Comparison of ENCODE assay signal across 16 mouse cellular contexts in genomic region chr1:58723809-58724405, GRCm38 (mm10). TPM values are rescaled to one million over a fixed set of nuclear protein-coding genes. Genes with fewer than 3 reads are reported as not detected.
DNase-seq lines count a peak whose midpoint lies in the region; ATAC-seq and TF ChIP-seq lines count a peak whose summit lies in the region.
"Had no signal": no experiment of that assay in that cellular context is flagged by ENCODE, and none has a peak within 500 bp of the region (broad histone marks: within the 10 kb centered on the region; RNA-seq: fewer than 3 reads in every experiment).

No protein-coding gene starts in this region.

- H3K27ac ChIP-seq in gastrocnemius, adult 2 months: peak overlapping the region; percentile 87
- H3K27ac ChIP-seq in kidney, embryonic 16.5 days (ENCODE audit: low read length): peak overlapping the region; percentile 23; the same call in 1 of the 2 replicates
- peak overlapping the region; percentile 99 for H3K27ac ChIP-seq in CH12.LX (ENCODE audit: insufficient read depth, low read depth)
- peak overlapping the region; percentile 36; the same call in 1 of the 2 replicates for H3K27ac ChIP-seq in limb, embryonic 10.5 days

- peak overlapping the region; percentile 26; the same call in 1 of the 2 replicates for H3K4me2 ChIP-seq in kidney, embryonic 16.5 days (replicated peaks; ENCODE audit: low read depth, low read length)
- H3K4me2 ChIP-seq in CH12.LX (ENCODE audit: insufficient read depth, low read depth, poor library complexity, severe bottlenecking): peak overlapping the region; percentile 95

- no peaks in the 10 kb centered on the region for H3K27me3 ChIP-seq in kidney, embryonic 16.5 days (ENCODE audit: insufficient read depth, low read length)
- no peaks in the 10 kb centered on the region for H3K27me3 ChIP-seq in CH12.LX (replicated peaks)
- no peaks in the 10 kb centered on the region for H3K27me3 ChIP-seq in limb, embryonic 10.5 days (ENCODE audit: low read depth, poor library complexity, severe bottlenecking)
- H3K27me3 ChIP-seq: megakaryocyte, embryonic 14.5 days had no signal

- in situ Hi-C loops in CH12.LX (cut with MboI; ENCODE audit: low pct_ligation_motif_present, low pct_unique_long_range_greater_than_20kb, low sequenced_read_pairs): no loop called here

- peak overlapping the region; percentile 46 for H3K4me3 ChIP-seq in gastrocnemius, adult 2 months
- no peak overlapping the region for H3K4me3 ChIP-seq in kidney, embryonic 16.5 days (ENCODE audit: low read length)
- peak overlapping the region in 2 of 3 experiments; percentile 9 to 19 for H3K4me3 ChIP-seq in CH12.LX (replicated peaks in 1 of 3; ENCODE audit: low read depth in 2 of 3, low read length in 2 of 3, poor library complexity in 1 of 3)
- H3K4me3 ChIP-seq in limb, embryonic 10.5 days: no peak overlapping the region
- H3K4me3 ChIP-seq: megakaryocyte, embryonic 14.5 days had no signal

- peaks cover 32% of the 10 kb centered on the region for H3K79me2 ChIP-seq in CH12.LX (replicated peaks; ENCODE audit: control insufficient read depth, extremely low read depth, insufficient read depth, poor library complexity, severe bottlenecking)

- peak; percentile 33; the same call in 1 of the 2 replicates for ATAC-seq in kidney, embryonic 16.5 days (ENCODE audit: low FRiP score, low TSS enrichment)
- ATAC-seq: activated CD4-positive, CD25-positive, alpha-beta regulatory T cell, adult 4 months had no signal

- peak; percentile 26 for TF ChIP-seq RAD21 in CH12.LX (IDR thresholded peaks at IDR 0.05; ENCODE audit: low read depth, low read length)

- H3K36me3 ChIP-seq in kidney, embryonic 16.5 days (ENCODE audit: insufficient read depth, low read length): peaks cover 28% of the 10 kb centered on the region
- peaks cover 0 to 15% of the 10 kb centered on the region in 2 experiments for H3K36me3 ChIP-seq in CH12.LX (replicated peaks in 1 of 2; ENCODE audit: control insufficient read depth in 1 of 2, insufficient read depth in 1 of 2, low read length in 1 of 2)
- peaks cover 50% of the 10 kb centered on the region for H3K36me3 ChIP-seq in limb, embryonic 10.5 days

- peak; percentile 32; the same call in 1 of the 2 replicates for TF ChIP-seq CTCF in gastrocnemius, adult 2 months (IDR thresholded peaks at IDR 0.05)
- TF ChIP-seq CTCF in CH12.LX (conservative IDR thresholded peaks at IDR 0.05 in 1 of 2, IDR thresholded peaks at IDR 0.05 in 1 of 2; ENCODE audit: low read depth in 2 of 2, low read length in 2 of 2): no peak; a peak in 2 of 4 replicates

- peaks cover 19% of the 10 kb centered on the region for H3K4me1 ChIP-seq in kidney, embryonic 16.5 days (ENCODE audit: insufficient read depth, low read length)
- H3K4me1 ChIP-seq in CH12.LX (ENCODE audit: control insufficient read depth in 1 of 2, insufficient read depth in 2 of 2): peaks cover 18 to 56% of the 10 kb centered on the region in 2 experiments
- peaks cover 14% of the 10 kb centered on the region for H3K4me1 ChIP-seq in limb, embryonic 10.5 days

- intact Hi-C loops in gastrocnemius, adult 2 months (cut with DNase I): no loop called here
- intact Hi-C loops in gastrocnemius, postnatal 14 days (cut with DNase I; ENCODE audit: low total_unique reads): no loop called here

- TF ChIP-seq POLR2A in CH12.LX (IDR thresholded peaks at IDR 0.05; ENCODE audit: low read depth, low read length): no peak

- dilution Hi-C loops in CH12.LX (cut with MboI; ENCODE audit: extremely low pct_ligation_motif_present, extremely low pct_unique_long_range_greater_than_20kb, low sequenced_read_pairs): no loop called here

- 29% methylated on average over 7 of the region's 7 CpGs for WGBS in kidney, embryonic 16.5 days
- WGBS in limb, embryonic 10.5 days: 61% methylated on average over 7 of the region's 7 CpGs

- H3K9me3 ChIP-seq in kidney, embryonic 16.5 days (ENCODE audit: low read length): no peaks in the 10 kb centered on the region
- H3K9me3 ChIP-seq in CH12.LX (replicated peaks; ENCODE audit: low read length): no peaks in the 10 kb centered on the region
- H3K9me3 ChIP-seq in limb, embryonic 10.5 days (replicated peaks): no peaks in the 10 kb centered on the region
- H3K9me3 ChIP-seq: megakaryocyte, embryonic 14.5 days had no signal

- DNase-seq in gastrocnemius, adult 2 months: peak; percentile 53
- no peak for DNase-seq in gastrocnemius, postnatal 14 days
- no peak for DNase-seq in kidney, adult 11 months
- DNase-seq in CH12.LX (ENCODE audit: extremely low read depth): no peak
- no peak for DNase-seq in limb, embryonic 10.5 days (ENCODE audit: low spot score)
- no peak for DNase-seq in B cell, adult 2 months
- DNase-seq in layer of hippocampus, postnatal 14 days (ENCODE audit: low spot score in 2 of 2): no peak
- DNase-seq: right cerebral cortex, postnatal 25 days; thymus, adult 18-20 months had no signal

- no peak overlapping the region for H3K9ac ChIP-seq in kidney, embryonic 16.5 days (replicated peaks; ENCODE audit: low read length)
- H3K9ac ChIP-seq in CH12.LX (ENCODE audit: insufficient read depth, low read depth): peak overlapping the region; percentile 91

- TF ChIP-seq EP300 in CH12.LX (IDR thresholded peaks at IDR 0.05; ENCODE audit: low read length): no peak

TF ChIP-seq in CH12.LX, 34 proteins besides CTCF, POLR2A, EP300 and RAD21:
- 0 out of 2 replicates have a peak, but pooled peaks have one; percentile 15 for TF ChIP-seq MXI1 (IDR thresholded peaks at IDR 0.05; ENCODE audit: low read depth, low read length)
- no peak; the same call in 1 of the 2 replicates for TF ChIP-seq ETS1 (conservative IDR thresholded peaks at IDR 0.05; ENCODE audit: low read depth, low read length)
- TF ChIP-seq BHLHE40 (IDR thresholded peaks at IDR 0.05; ENCODE audit: low read depth, low read length): peak; percentile 77
- TF ChIP-seq GABPA (IDR thresholded peaks at IDR 0.05; ENCODE audit: insufficient replicate concordance, low read depth, low read length): no peak

RNA-seq across cellular contexts. Expression of gene Cflar, which starts 12.6 kb away (rescaled TPM):
- total RNA-seq in gastrocnemius, adult 2 months (2021): 10 to 100 TPM; 38.8 to 58.6 TPM
- total RNA-seq in gastrocnemius, postnatal 14 days (2021): 10 to 100 TPM; 32.9 to 43.5 TPM
- 41.3 and 45.0 TPM in 2 replicates for polyA plus RNA-seq in kidney, embryonic 16.5 days (2015; fragmentation: Nextera tagmentation; extraction: Ambion mirVana)
- total RNA-seq in CH12.LX (2012; rRNA removed) (46.8 and 49.2 TPM in 2 replicates), CH12.LX (2014; rRNA removed) (81.1 and 82.0 TPM in 2 replicates)
- 28.3 and 35.7 TPM in 2 replicates for polyA plus RNA-seq in CH12.LX (2012; ENCODE audit: insufficient read length, low read depth)
- 23.2 and 26.2 TPM in 2 replicates for polyA plus RNA-seq in limb, embryonic 10.5 days (2016; fragmentation: Nextera tagmentation; extraction: Ambion mirVana)
- 10 to 100 TPM; 33.2 to 38.0 TPM for total RNA-seq in layer of hippocampus, postnatal 14 days (2021)

RNA-seq across cellular contexts. Expression of gene Als2cr12, which starts 28.1 kb away (rescaled TPM):
- total RNA-seq in gastrocnemius, adult 2 months (2021): not detected
- total RNA-seq in gastrocnemius, postnatal 14 days (2021): not detected
- polyA plus RNA-seq in kidney, embryonic 16.5 days (2015; fragmentation: Nextera tagmentation; extraction: Ambion mirVana): not detected in 2 replicates
- total RNA-seq in CH12.LX (2012; rRNA removed) (not detected in 2 replicates), CH12.LX (2014; rRNA removed) (not detected in 2 replicates)
- polyA plus RNA-seq in CH12.LX (2012; ENCODE audit: insufficient read length, low read depth): 0.22 and 0.33 TPM in 2 replicates
- polyA plus RNA-seq in limb, embryonic 10.5 days (2016; fragmentation: Nextera tagmentation; extraction: Ambion mirVana): not detected in 2 replicates
- not detected for total RNA-seq in layer of hippocampus, postnatal 14 days (2021)
- total RNA-seq: left cerebral cortex, postnatal 10 days had no signal
- polyA plus RNA-seq: activated CD4-positive, CD25-positive, alpha-beta regulatory T cell, adult 4 months; cortical plate, adult 2 months; intestine, embryonic 14.5 days; neural tube, embryonic 11.5 days had no signal

Comparison
In these comparisons a context has a peak if more than half of its experiments do, and no peak if none do; other contexts are left out.
1. H3K27ac ChIP-seq: peak in every context shown above with its lines; median percentile 99 in CH12.LX; 87 in gastrocnemius, adult 2 months; 36 in limb, embryonic 10.5 days; 23 in kidney, embryonic 16.5 days.
2. H3K4me3 ChIP-seq: peak in gastrocnemius, adult 2 months (single experiment) and CH12.LX (2 of 3); none in kidney, embryonic 16.5 days (single experiment) and limb, embryonic 10.5 days (single experiment).